Mouse (Mus musculus) kidney, embryonic 16.5 days (tissue): ENCODE data around the gene Topors. TPM values are rescaled to one million over a fixed set of nuclear protein-coding genes. Genes with fewer than 3 reads are reported as not detected.

Source experiments
- ATAC-seq: fragments of 200-750 bp; cut with Nextera tagmentation; 2 replicates; pipeline ENCODE4 v1.8.0; 2017; ENCODE audit warnings: moderate TSS enrichment; ENCODE audit not compliant: low FRiP score, low TSS enrichment
- H3K27ac ChIP-seq: fragments of 300-500 bp; sonication (generic); 2 replicates; pipeline ENCODE4 v1.5.1; 2014; ENCODE audit warnings: low read length
- H3K27me3 ChIP-seq: fragments of 300-500 bp; sonication (generic); 2 replicates; pipeline ENCODE4 v1.6.1; 2014; ENCODE audit warnings: low read length, control low read depth, mixed read lengths; ENCODE audit not compliant: insufficient read depth
- H3K36me3 ChIP-seq: fragments of 300-500 bp; sonication (generic); 2 replicates; pipeline ENCODE4 v1.6.1; 2014; ENCODE audit warnings: low read length, control low read depth, mixed read lengths; ENCODE audit not compliant: insufficient read depth
- H3K4me1 ChIP-seq: fragments of 300-500 bp; sonication (generic); 2 replicates; pipeline ENCODE4 v1.6.1; 2014; ENCODE audit warnings: low read length, control low read depth, mixed read lengths; ENCODE audit not compliant: insufficient read depth
- H3K4me2 ChIP-seq: fragments of 300-500 bp; sonication (generic); replicated peaks from 2 replicates; pipeline ENCODE4 v1.6.1; 2014; ENCODE audit warnings: low read depth, low read length
- H3K4me3 ChIP-seq: fragments of 300-500 bp; sonication (generic); 2 replicates; pipeline ENCODE4 v1.5.1; 2014; ENCODE audit warnings: mild to moderate bottlenecking, low read length
- H3K9ac ChIP-seq: fragments of 300-500 bp; sonication (generic); replicated peaks from 2 replicates; pipeline ENCODE4 v1.6.1; 2014; ENCODE audit warnings: low read length
- H3K9me3 ChIP-seq: fragments of 300-500 bp; sonication (generic); 2 replicates; pipeline ENCODE4 v1.6.1; 2016; ENCODE audit warnings: low read length, control low read depth
- WGBS: fragments of 180-500 bp; shearing (Covaris S2); extraction: QIAGEN DNeasy Blood & Tissue Kit; methylation state at CpG from one replicate; pipeline ENCODE4 v1.1.7; 2014; 5-methylcytosine and 5-hydroxymethylcytosine counted together
- polyA plus RNA-seq: library from polyadenylated mRNA; unstranded; fragments of >200 nt; fragmentation: Nextera tagmentation; extraction: Ambion mirVana; gene quantifications from 2 replicates; pipeline ENCODE4 v1.2.1, GENCODE M21; 2015

The Topors gene
- polyA plus RNA-seq, 1 experiment from 2014 or later: 42.4 TPM

DNA sequence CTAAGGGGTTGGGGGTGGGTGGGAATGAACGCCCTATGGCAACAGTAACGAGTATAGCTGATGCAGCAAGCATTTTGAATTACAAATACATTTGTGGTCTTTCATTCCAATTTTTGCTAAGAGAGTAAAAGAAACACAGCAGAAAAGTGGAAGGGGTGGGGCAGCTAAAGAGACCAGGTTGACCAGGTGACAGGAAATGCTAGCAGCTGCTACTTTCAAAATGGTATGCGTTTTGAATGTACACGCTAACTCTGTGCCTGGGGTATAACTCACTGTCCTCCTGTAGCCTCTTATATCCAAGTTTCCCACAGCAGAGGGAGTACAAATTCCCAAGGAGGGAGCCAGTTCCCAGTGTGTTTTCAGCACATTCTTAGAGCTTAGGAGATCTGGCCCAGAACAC, 32.8 kb downstream of the Topors start:
- Histone ChIP-seq H3K4me2 (no peak overlapping the region), H3K27ac (no peak overlapping the region), H3K9ac (no peak overlapping the region), H3K4me3 (no peak overlapping the region), H3K9me3 (no peaks in the 10 kb centered on the region), H3K4me1 (peaks cover 13% of the 10 kb centered on the region), H3K36me3 (no peaks in the 10 kb centered on the region), H3K27me3 (no peaks in the 10 kb centered on the region)
- WGBS: 82% methylated on average over 4 of the region's 4 CpGs
- no peak for ATAC-seq

GRCm38 (mm10) chr4:40234256-40234655, 35.4 kb downstream of the Topors start:
- no peaks in the 10 kb centered on the region for H3K36me3 ChIP-seq
- peaks cover 7% of the 10 kb centered on the region for H3K4me1 ChIP-seq
- no peaks in the 10 kb centered on the region for H3K27me3 ChIP-seq
- H3K9ac ChIP-seq: no peak overlapping the region
- no peaks in the 10 kb centered on the region for H3K9me3 ChIP-seq
- no peak overlapping the region for H3K4me3 ChIP-seq
- no peak overlapping the region for H3K4me2 ChIP-seq
- H3K27ac ChIP-seq: no peak overlapping the region
- ATAC-seq: no peak
- 74% methylated on average over 6 of the region's 6 CpGs for WGBS

GRCm38 (mm10) chr4:40233062-40233664, 36.5 kb downstream of the Topors start:
- no peak overlapping the region for H3K9ac ChIP-seq
- no peak for ATAC-seq
- H3K27me3 ChIP-seq: no peaks in the 10 kb centered on the region
- H3K4me2 ChIP-seq: no peak overlapping the region
- H3K4me3 ChIP-seq: no peak overlapping the region
- H3K36me3 ChIP-seq: no peaks in the 10 kb centered on the region
- H3K27ac ChIP-seq: no peak overlapping the region
- no peaks in the 10 kb centered on the region for H3K4me1 ChIP-seq
- H3K9me3 ChIP-seq: no peaks in the 10 kb centered on the region
- 91% methylated on average over 7 of the region's 7 CpGs for WGBS

DNA sequence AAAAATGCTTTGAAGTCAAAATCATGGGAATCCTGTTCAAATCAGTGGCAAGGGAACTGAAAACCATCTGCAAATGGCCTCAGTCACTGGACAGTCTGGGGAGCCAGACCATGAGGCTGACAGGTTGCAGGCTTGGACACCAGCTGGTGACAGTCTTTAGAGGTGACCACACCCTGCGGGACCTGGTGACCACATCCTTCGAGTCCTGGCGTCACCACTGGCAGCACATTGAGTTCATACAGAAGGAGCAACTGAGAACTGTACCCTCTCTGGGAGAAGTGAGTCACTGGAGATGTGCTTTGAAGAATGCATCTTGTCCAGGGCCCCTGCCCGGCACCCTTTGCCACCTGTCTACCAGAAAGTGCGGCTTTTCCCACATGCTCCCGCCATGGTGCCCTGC, 39.9 kb downstream of the Topors start:
- no peak overlapping the region for H3K4me2 ChIP-seq
- 84% methylated on average over 6 of the region's 6 CpGs for WGBS

DNA sequence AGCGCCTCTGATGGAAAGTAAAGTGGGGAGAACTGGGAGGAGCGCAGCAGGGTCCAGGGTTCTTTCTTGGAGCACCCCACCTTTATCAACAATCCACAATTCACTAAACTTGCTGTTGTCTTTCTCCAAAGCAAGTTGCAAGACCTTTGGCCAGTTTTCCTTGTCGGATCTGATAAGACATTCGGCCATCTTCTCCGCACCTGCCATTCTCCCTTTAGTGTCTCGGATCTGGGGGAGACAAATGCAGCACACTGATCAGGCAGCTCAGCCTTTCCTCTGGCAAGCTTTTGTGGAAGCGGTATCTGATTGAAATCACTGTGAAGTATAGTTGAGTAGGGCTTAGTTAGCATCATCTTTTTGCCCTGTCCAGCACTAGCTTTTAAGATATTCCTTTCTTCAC, 41.8 kb downstream of the Topors start:
- Histone ChIP-seq H3K27me3 (no peaks in the 10 kb centered on the region), H3K9ac (no peak overlapping the region), H3K27ac (no peak overlapping the region), H3K4me3 (no peak overlapping the region), H3K4me1 (no peaks in the 10 kb centered on the region), H3K9me3 (no peaks in the 10 kb centered on the region), H3K4me2 (no peak overlapping the region), H3K36me3 (no peaks in the 10 kb centered on the region)
- 95% methylated on average over 7 of the region's 7 CpGs for WGBS
- ATAC-seq: no peak

More for the DNA sequence above, 39.9 kb downstream of the Topors start:
- no peak overlapping the region for H3K4me3 ChIP-seq
- H3K36me3 ChIP-seq: no peaks in the 10 kb centered on the region
- H3K9me3 ChIP-seq: no peaks in the 10 kb centered on the region
- no peak overlapping the region for H3K9ac ChIP-seq
- no peak overlapping the region for H3K27ac ChIP-seq
- H3K4me1 ChIP-seq: no peaks in the 10 kb centered on the region
- no peak for ATAC-seq
- no peaks in the 10 kb centered on the region for H3K27me3 ChIP-seq

DNA sequence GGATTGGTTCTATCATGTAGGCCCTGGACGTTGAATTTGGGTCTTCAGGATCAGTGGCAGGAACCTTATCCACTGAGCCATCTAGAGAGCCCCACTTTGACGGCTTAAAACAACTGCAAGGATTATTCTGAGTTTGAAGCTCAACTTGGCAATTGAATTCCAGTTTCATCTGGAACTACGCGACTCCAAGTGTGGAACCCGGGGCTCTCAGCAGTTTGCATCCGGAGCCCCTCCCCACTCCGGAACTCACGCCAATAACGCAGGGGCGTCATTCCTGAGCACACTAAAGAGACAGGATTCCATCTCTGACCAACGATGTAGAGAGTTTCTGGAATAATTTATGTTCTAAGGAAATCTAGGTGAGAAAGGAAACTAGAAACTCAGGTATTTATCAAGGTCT, 42.5 kb downstream of the Topors start:
- no peaks in the 10 kb centered on the region for H3K4me1 ChIP-seq
- H3K4me3 ChIP-seq: no peak overlapping the region
- H3K4me2 ChIP-seq: no peak overlapping the region
- H3K27ac ChIP-seq: no peak overlapping the region
- no peaks in the 10 kb centered on the region for H3K36me3 ChIP-seq
- H3K27me3 ChIP-seq: no peaks in the 10 kb centered on the region
- H3K9me3 ChIP-seq: no peaks in the 10 kb centered on the region
- ATAC-seq: no peak
- H3K9ac ChIP-seq: no peak overlapping the region
- WGBS: 87% methylated on average over 11 of the region's 11 CpGs

DNA sequence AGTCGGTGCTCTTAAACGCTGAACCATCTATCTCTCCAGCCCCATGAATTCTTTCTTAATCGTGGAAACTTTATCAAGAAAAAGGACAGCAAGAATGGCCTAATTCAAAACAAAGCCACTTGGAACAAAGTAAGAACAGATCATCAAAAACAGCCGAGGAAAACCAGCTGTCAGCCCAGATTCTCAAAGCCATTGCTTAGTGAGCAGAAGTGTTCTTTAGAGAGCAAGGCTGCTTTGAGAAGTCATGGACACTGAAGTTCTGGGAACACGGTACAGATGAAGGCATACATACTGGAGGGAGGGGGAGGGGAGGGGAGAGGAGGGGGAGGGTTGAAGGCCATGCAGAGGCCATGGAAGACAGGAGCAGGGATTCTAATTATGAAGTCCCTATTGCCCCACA, 43.6 kb downstream of the Topors start:
- Histone ChIP-seq H3K4me3 (no peak overlapping the region), H3K27me3 (no peaks in the 10 kb centered on the region), H3K4me1 (no peaks in the 10 kb centered on the region), H3K9ac (no peak overlapping the region), H3K9me3 (no peaks in the 10 kb centered on the region), H3K36me3 (no peaks in the 10 kb centered on the region), H3K27ac (no peak overlapping the region), H3K4me2 (no peak overlapping the region)
- 64% methylated on average over 5 of the region's 5 CpGs for WGBS
- ATAC-seq: no peak

DNA sequence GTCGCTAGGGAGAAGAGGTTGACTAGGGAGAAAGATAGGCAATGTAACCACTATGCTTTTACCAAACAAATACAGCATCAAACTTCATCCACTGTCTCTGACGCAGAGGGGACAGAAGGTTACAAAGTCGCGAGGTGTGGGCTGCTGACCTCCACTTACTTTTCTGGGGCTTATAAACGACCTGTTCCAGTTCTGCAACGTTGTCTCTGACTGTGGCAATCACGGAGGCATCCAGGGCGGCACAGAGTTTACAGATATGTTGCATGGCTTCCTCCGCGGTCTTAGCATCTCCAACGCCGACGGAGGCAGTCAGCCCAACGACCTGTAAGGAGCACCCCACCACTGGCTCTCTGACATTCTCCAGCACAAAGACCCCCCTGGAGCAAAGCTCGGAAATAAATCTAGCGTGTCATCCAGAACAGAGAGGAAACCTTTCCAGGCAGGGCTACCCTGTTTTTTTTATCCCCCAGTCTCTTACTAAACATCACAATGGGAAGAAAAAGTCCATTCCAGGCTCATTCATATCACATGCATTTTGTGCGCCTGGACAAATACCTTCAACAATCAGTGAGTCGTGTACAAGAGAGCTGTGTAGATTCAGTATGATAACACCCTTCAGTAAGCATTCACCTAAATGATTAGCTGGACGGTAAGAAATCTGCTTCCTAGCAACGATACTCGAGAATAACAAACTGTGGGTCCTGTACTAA, 47.6 kb downstream of the Topors start:
- ATAC-seq: no peak
- H3K27ac ChIP-seq: no peak overlapping the region
- no peaks in the 10 kb centered on the region for H3K4me1 ChIP-seq
- no peaks in the 10 kb centered on the region for H3K9me3 ChIP-seq
- 0 out of 2 replicates have a peak, but pooled peaks cover 2% of the 10 kb centered on the region for H3K36me3 ChIP-seq
- WGBS: 52% methylated on average over 21 of the region's 21 CpGs
- H3K9ac ChIP-seq: no peak overlapping the region
- H3K27me3 ChIP-seq: no peaks in the 10 kb centered on the region
- no peak overlapping the region for H3K4me2 ChIP-seq
- no peak overlapping the region for H3K4me3 ChIP-seq

DNA sequence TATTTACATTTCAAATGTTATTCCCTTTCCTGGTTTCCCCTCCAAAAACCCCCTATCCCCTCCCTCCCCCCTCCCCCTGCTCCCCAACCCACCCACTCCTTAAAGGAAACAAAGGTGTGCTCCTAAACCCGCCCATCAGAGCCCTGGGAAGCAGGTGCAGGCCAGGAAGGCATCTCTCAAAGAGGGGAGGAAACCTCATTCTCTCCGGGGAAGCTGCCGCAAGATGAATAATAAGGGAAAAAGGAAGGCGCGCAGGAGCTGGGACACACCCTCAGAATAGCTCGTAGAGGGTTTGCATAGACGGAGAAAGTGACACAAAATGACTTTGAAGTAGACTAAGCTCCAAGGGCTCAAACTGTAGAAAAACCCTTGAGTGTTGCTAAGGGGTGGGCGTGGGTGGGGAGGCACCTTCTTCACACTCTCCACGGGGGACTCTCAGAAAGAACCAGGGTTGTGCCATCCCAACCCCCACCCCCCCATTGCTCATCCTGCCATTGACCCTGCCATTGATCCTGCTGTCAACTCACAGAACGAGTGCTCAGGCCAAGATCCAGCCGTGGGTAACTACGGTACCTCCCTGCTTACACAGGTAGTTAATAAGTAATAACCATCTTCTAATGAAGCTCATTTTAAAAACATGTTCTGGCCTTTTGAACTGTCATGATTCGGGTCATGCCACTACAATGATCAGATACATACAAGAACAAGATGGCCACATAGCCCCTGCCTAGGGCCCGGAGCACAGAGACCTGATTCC, 48.5 kb downstream of the Topors start:
- H3K4me2 ChIP-seq: no peak overlapping the region
- H3K9ac ChIP-seq: no peak overlapping the region
- 0 out of 2 replicates have a peak, but pooled peaks cover 5% of the 10 kb centered on the region for H3K36me3 ChIP-seq
- H3K4me3 ChIP-seq: no peak overlapping the region
- H3K4me1 ChIP-seq: no peaks in the 10 kb centered on the region
- ATAC-seq: no peak
- no peak overlapping the region for H3K27ac ChIP-seq
- no peaks in the 10 kb centered on the region for H3K27me3 ChIP-seq
- 36% methylated on average over 14 of the region's 14 CpGs for WGBS
- no peaks in the 10 kb centered on the region for H3K9me3 ChIP-seq

GRCm38 (mm10) chr4:40220437-40220836, 49.2 kb downstream of the Topors start:
- no peaks in the 10 kb centered on the region for H3K27me3 ChIP-seq
- H3K9me3 ChIP-seq: no peaks in the 10 kb centered on the region
- no peak overlapping the region for H3K9ac ChIP-seq
- WGBS: 27% methylated on average over 12 of the region's 12 CpGs
- no peak for ATAC-seq
- H3K4me2 ChIP-seq: no peak overlapping the region
- no peak overlapping the region for H3K27ac ChIP-seq
- H3K4me3 ChIP-seq: no peak overlapping the region
- H3K4me1 ChIP-seq: no peaks in the 10 kb centered on the region
- 0 out of 2 replicates have a peak, but pooled peaks cover 5% of the 10 kb centered on the region for H3K36me3 ChIP-seq
